Mouse (Mus musculus) right cerebral cortex, postnatal 14 days (tissue): Measurements from ENCODE around the gene Cnr2.

Experiments
- DNase-seq: peaks from one replicate; pipeline ENCODE4 v3.0.0; 2022

Gene Cnr2

DNA sequence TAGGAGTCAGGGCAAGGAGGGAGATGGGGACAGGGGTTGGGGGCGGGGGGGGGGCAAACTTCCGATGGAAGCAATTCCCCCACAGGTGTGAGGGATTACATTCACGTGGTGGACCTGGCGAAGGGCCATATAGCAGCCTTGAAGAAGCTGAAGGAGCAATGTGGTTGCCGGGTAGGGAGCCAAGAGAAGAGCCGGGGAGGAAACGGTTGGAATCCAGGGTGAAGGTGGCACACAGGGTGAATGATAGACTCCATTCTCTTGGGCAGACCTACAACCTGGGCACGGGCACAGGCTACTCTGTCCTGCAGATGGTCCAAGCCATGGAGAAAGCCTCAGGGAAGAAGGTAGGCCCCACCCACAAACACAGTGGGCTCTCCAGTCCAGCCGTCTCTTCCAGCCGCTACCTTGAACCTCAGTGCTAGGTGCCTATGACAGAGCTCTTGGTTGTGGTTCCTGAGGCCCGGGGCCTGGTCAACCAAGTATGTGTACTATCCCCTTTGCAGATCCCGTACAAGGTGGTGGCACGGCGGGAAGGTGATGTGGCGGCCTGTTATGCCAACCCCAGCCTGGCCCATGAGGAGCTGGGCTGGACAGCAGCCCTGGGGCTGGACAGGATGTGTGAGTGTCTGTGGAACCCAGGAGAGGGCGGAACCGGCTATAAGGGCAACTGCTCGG, 72.0 kb downstream of the Cnr2 start:
- no peak for DNase-seq

- DNase-seq, result no peak
These were observed 73.2 kb downstream of the Cnr2 start for GRCm38 (mm10) chr4:135968271-135968869.

GRCm38 (mm10) chr4:135969070-135969750, 74.0 kb downstream of the Cnr2 start:
- DNase-seq, result no peak
